Mouse (Mus musculus) limb, embryonic 13.5 days (tissue): ENCODE data around the gene Gm20521. TPM values are rescaled to one million over a fixed set of nuclear protein-coding genes. Genes with fewer than 3 reads are reported as not detected.

Source experiments
- ATAC-seq: fragments of 200-750 bp; cut with Nextera tagmentation; 2 replicates; pipeline ENCODE4 v1.8.0; 2017; ENCODE audit warnings: low read depth, moderate number of reproducible peaks, moderate TSS enrichment; ENCODE audit not compliant: low FRiP score
- H3K27ac ChIP-seq: fragments of 300-500 bp; sonication (generic); 2 replicates; pipeline ENCODE4 v1.5.1; 2015; ENCODE audit warnings: inconsistent platforms, mild to moderate bottlenecking, moderate library complexity
- H3K27me3 ChIP-seq: fragments of 300-500 bp; sonication (generic); 2 replicates; pipeline ENCODE4 v1.6.1; 2015; ENCODE audit warnings: mild to moderate bottlenecking, inconsistent platforms
- H3K36me3 ChIP-seq: fragments of 300-500 bp; sonication (generic); 2 replicates; pipeline ENCODE4 v1.6.1; 2015; ENCODE audit warnings: inconsistent platforms, mild to moderate bottlenecking, moderate library complexity
- H3K4me1 ChIP-seq: fragments of 300-500 bp; sonication (generic); 2 replicates; pipeline ENCODE4 v1.6.1; 2015; ENCODE audit warnings: inconsistent platforms
- H3K4me2 ChIP-seq: fragments of 300-500 bp; sonication (generic); replicated peaks from 2 replicates; pipeline ENCODE4 v1.6.1; 2015; ENCODE audit warnings: inconsistent platforms, mild to moderate bottlenecking, moderate library complexity
- H3K4me3 ChIP-seq: fragments of 300-500 bp; sonication (generic); 2 replicates; pipeline ENCODE4 v1.5.1; 2015; ENCODE audit warnings: moderate library complexity, mild to moderate bottlenecking, inconsistent platforms
- H3K9ac ChIP-seq: fragments of 300-500 bp; sonication (generic); 2 replicates; pipeline ENCODE4 v1.6.1; 2015; ENCODE audit warnings: mild to moderate bottlenecking, inconsistent platforms
- H3K9me3 ChIP-seq: fragments of 300-500 bp; sonication (generic); 2 replicates; pipeline ENCODE4 v1.6.1; 2016; ENCODE audit warnings: inconsistent platforms
- WGBS: fragments of 180-500 bp; shearing (Covaris S2); methylation state at CpG from one replicate; pipeline ENCODE4 v1.1.7; 2015; 5-methylcytosine and 5-hydroxymethylcytosine counted together
- polyA plus RNA-seq: library from polyadenylated mRNA; unstranded; fragments of >200 nt; fragmentation: Nextera tagmentation; extraction: Ambion mirVana; gene quantifications from 2 replicates; pipeline ENCODE4 v1.2.1, GENCODE M21; 2015

Gm20521 gene
- polyA plus RNA-seq, 1 experiment from 2014 or later = 0.13 TPM

GRCm38 (mm10) chr14:54925349-54926342 lies 42.4 kb downstream of the Gm20521 start, which contains the start of gene Efs:
Efs (minus strand) TSS chr14:54926126.
- Histone ChIP-seq H3K4me1 (peaks cover 47% of the 10 kb centered on the region), H3K4me2 (peak within 1 kb of the TSS; percentile 88), H3K27me3 (no peaks in the 10 kb centered on the region), H3K4me3 (peak within 1 kb of the TSS; percentile 67), H3K9me3 (peaks cover 22% of the 10 kb centered on the region), H3K9ac (peak within 1 kb of the TSS; percentile 97), H3K27ac (peak within 1 kb of the TSS; percentile 100), H3K36me3 (peaks cover 21% of the 10 kb centered on the region)
- under 1% methylated on average over 57 of the region's 57 CpGs for WGBS
- ATAC-seq = peak; percentile 57

DNA sequence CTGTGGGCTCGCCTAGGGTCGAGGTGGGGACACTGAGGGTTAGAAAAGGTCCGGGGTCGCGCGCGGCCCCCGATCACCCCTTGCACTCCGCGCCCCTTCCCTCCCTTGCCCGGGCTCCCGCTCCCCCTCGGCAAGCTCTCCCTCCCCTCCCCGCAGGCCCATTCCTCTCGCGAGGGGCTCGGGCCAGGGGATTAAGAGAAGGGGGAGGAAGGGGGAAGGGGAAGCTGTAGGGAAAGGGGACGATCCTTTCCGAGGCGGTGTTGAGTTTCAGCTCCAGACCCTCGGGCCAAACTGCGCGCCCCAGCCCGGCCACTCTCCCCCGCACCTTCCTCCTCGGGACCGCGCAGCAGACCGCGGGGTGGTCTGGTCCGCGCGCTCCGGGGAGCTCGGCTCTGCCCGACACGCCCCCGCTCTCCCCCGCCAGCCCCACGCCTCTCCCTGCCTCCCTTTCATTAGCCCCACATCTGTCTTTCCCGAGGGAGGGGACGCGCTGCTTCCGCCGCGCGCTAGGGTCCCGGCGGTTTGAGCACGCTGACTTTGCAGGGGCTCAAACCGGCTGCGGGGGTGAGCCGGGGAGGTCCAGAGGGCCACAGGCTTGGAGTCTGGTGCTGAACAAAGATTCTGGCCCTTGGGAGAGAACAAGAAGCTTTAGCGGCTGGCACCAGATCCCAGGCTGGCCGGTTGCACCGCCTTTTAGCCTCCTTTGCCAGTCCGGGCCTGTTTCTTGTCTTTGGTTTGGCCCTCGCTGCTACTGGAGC lies 43.3 kb downstream of the Gm20521 start:
- Histone ChIP-seq H3K36me3 (peaks cover 12% of the 10 kb centered on the region), H3K9ac (peak overlapping the region; percentile 97), H3K4me2 (peak overlapping the region; percentile 88), H3K4me3 (peak overlapping the region; percentile 67), H3K27ac (peak overlapping the region; percentile 100), H3K9me3 (peaks cover 13% of the 10 kb centered on the region), H3K27me3 (no peaks in the 10 kb centered on the region), H3K4me1 (peaks cover 48% of the 10 kb centered on the region)
- WGBS = 0% methylated on average over 55 of the region's 58 CpGs
- ATAC-seq = peak; percentile 85

- Histone ChIP-seq H3K4me3 (peak overlapping the region; percentile 67), H3K27me3 (no peaks in the 10 kb centered on the region), H3K9me3 (0 out of 2 replicates have a peak, but pooled peaks cover 6% of the 10 kb centered on the region), H3K27ac (peak overlapping the region; percentile 100), H3K9ac (peak overlapping the region; percentile 97), H3K4me1 (peaks cover 48% of the 10 kb centered on the region), H3K36me3 (peaks cover 4% of the 10 kb centered on the region), H3K4me2 (peak overlapping the region; percentile 88)
- ATAC-seq = no peak
- 8% methylated on average over 7 of the region's 7 CpGs for WGBS
These were observed 44.1 kb downstream of the Gm20521 start for GRCm38 (mm10) chr14:54927296-54927695.

DNA sequence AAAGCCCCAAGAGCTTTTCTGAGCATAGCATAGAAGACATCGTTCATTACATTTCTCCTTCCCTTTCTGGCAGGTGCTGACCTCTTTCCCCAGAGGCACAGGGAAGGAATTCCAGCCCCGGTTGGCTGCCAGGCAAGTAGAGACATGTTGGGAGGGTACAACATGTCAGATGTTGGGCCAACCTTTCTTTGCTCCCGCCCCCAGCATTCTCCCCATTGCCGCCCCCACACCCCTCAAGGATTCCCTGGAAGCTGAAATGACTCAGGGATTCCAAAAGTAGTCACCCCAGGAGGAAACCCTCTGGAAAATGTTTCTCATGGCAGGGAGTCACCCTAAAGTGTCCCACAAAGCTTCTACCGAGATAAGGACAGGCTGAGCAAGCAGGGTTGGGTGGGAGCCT lies 46.6 kb downstream of the Gm20521 start:
- no peak overlapping the region for H3K27ac ChIP-seq
- H3K4me2 ChIP-seq = no peak overlapping the region
- H3K9ac ChIP-seq = no peak overlapping the region

DNA sequence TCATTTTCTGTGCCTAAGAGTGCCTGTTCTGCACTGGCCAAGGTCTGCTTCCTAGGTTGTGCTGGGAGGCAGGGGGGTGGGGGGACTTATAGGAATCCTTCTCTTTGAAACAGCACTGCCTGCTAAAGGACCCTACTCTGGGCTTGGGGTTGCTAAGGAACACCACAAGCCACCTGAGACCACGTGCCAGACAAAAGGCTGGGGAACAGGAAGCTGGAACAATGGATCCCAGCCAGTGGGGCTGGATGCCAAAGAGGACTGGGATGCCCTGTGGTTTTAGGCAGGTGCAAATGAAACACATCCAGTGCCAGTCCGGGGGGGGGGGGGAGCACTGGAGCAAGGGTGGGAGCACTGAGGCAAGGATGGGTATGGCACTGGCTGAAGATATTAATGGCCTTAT lies 47.2 kb downstream of the Gm20521 start:
- no peak for ATAC-seq
- H3K4me1 ChIP-seq = peaks cover 38% of the 10 kb centered on the region
- WGBS = 39% methylated on average over 2 of the region's 2 CpGs

More for the DNA sequence above, 46.6 kb downstream of the Gm20521 start:
- Histone ChIP-seq H3K9me3 (no peaks in the 10 kb centered on the region), H3K4me3 (no peak overlapping the region), H3K36me3 (no peaks in the 10 kb centered on the region), H3K4me1 (peaks cover 44% of the 10 kb centered on the region), H3K27me3 (no peaks in the 10 kb centered on the region)
- 68% methylated on average over 5 of the region's 5 CpGs for WGBS
- no peak for ATAC-seq

DNA sequence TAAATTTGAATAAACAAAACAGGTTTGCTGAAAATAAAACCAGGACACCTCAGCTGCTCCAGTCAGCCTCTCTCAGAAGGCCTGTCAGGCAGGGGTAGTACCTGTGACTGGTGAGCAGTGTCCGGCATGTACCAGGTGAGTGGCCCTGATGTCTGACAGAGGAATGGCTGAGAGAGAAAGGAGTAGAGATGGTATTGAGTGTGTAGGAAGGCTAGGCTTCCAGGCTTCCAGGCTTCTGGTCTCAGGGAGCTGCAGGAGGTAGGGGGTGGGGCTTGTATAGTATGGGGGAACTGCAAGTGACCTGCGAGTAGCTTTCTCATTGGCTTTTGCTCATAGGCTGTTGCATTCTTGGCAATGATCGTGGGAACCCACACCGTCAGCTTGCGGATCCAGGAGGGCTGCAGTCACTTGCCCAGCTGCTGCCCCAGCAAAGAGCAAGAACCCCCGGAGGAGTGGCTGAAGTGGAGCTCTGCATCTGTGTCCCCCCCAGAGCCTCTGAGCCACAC lies 49.5 kb downstream of the Gm20521 start, which contains the start of gene Il25:
Gene Il25 (plus strand): TSS at position 51 of the 506 bp plus-strand sequence.
- Histone ChIP-seq H3K36me3 (no peaks in the 10 kb centered on the region), H3K4me2 (peak within 1 kb of the TSS; percentile 41), H3K9me3 (no peaks in the 10 kb centered on the region), H3K4me1 (peaks cover 42% of the 10 kb centered on the region), H3K4me3 (no peak within 1 kb of the TSS), H3K27ac (no peak within 1 kb of the TSS), H3K27me3 (no peaks in the 10 kb centered on the region), H3K9ac (0 out of 2 replicates have a peak within 1 kb of the TSS, but pooled peaks have one; percentile 21)
- WGBS = 18% methylated on average over 6 of the region's 6 CpGs
- peak; percentile 51 for ATAC-seq

More for the DNA sequence above, 47.2 kb downstream of the Gm20521 start:
- no peaks in the 10 kb centered on the region for H3K36me3 ChIP-seq
- H3K4me2 ChIP-seq = no peak overlapping the region
- no peak overlapping the region for H3K27ac ChIP-seq
- no peaks in the 10 kb centered on the region for H3K27me3 ChIP-seq
- H3K4me3 ChIP-seq = no peak overlapping the region
- no peak overlapping the region for H3K9ac ChIP-seq
- H3K9me3 ChIP-seq = no peaks in the 10 kb centered on the region

GRCm38 (mm10) chr14:54935904-54936830 lies 52.9 kb downstream of the Gm20521 start, which contains the start of gene Cmtm5:
Cmtm5 (plus strand) TSS chr14:54936261.
- Histone ChIP-seq H3K9ac (peak within 1 kb of the TSS; percentile 53), H3K27me3 (no peaks in the 10 kb centered on the region), H3K4me3 (peak within 1 kb of the TSS; percentile 23), H3K4me2 (peak within 1 kb of the TSS; percentile 48), H3K4me1 (peaks cover 35% of the 10 kb centered on the region), H3K36me3 (no peaks in the 10 kb centered on the region), H3K27ac (peak within 1 kb of the TSS; percentile 92), H3K9me3 (no peaks in the 10 kb centered on the region)
- peak; percentile 57 for ATAC-seq
- 29% methylated on average over 8 of the region's 8 CpGs for WGBS

- no peak for ATAC-seq
- 41% methylated on average over 6 of the region's 6 CpGs for WGBS
- Histone ChIP-seq H3K4me1 (peaks cover 35% of the 10 kb centered on the region), H3K4me3 (peak overlapping the region; percentile 23), H3K9me3 (no peaks in the 10 kb centered on the region), H3K27ac (peak overlapping the region; percentile 92), H3K36me3 (no peaks in the 10 kb centered on the region), H3K27me3 (no peaks in the 10 kb centered on the region), H3K9ac (peak overlapping the region; percentile 53), H3K4me2 (peak overlapping the region; percentile 48)
These were observed 53.6 kb downstream of the Gm20521 start for GRCm38 (mm10) chr14:54936831-54937160.

DNA sequence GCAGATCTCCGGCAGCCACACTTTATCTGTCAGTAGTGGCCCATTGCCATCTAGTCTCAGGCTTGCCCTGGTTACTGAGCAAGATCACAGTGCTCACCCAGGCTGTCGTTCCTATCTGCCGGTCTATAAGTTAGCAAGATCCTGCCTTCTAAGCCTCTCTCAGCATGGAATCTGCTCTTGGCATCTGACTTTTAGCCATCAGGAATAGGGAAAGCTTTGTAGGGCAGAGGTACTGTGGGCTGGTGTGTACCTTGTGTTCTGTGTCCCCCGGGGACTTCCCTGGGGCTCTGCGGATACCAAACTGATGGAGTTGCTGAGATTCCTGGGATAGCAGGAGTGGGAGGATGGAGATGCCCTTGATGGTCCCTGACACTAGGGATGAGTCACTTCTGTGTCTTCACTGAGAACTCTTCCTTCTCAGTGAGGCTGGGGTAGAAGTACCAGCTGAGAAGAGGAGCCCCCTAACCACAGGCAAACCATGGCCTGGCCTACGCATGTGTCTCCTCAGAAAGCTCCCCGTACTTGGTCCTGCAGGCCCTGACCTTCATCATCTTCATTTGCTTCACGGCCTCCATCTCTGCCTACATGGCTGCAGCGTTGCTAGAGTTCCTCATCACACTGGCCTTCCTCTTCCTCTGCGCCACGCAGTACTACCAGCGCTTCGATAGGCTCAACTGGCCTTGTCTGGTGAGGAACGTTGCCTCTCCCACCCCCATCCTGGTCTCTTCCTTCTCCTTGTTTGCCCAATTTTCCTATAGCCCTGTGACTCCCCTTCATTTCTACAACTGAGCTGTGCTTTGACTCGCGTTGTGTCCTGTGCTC lies 54.3 kb downstream of the Gm20521 start:
- H3K4me1 ChIP-seq = peaks cover 34% of the 10 kb centered on the region
- WGBS = 85% methylated on average over 16 of the region's 16 CpGs
- no peaks in the 10 kb centered on the region for H3K9me3 ChIP-seq
- no peak overlapping the region for H3K4me3 ChIP-seq
- no peak overlapping the region for H3K9ac ChIP-seq
- no peaks in the 10 kb centered on the region; the same call in 1 of the 2 replicates for H3K27me3 ChIP-seq
- no peaks in the 10 kb centered on the region for H3K36me3 ChIP-seq
- ATAC-seq = no peak
- H3K4me2 ChIP-seq = peak overlapping the region; percentile 41
- no peak overlapping the region; the same call in 1 of the 2 replicates for H3K27ac ChIP-seq

DNA sequence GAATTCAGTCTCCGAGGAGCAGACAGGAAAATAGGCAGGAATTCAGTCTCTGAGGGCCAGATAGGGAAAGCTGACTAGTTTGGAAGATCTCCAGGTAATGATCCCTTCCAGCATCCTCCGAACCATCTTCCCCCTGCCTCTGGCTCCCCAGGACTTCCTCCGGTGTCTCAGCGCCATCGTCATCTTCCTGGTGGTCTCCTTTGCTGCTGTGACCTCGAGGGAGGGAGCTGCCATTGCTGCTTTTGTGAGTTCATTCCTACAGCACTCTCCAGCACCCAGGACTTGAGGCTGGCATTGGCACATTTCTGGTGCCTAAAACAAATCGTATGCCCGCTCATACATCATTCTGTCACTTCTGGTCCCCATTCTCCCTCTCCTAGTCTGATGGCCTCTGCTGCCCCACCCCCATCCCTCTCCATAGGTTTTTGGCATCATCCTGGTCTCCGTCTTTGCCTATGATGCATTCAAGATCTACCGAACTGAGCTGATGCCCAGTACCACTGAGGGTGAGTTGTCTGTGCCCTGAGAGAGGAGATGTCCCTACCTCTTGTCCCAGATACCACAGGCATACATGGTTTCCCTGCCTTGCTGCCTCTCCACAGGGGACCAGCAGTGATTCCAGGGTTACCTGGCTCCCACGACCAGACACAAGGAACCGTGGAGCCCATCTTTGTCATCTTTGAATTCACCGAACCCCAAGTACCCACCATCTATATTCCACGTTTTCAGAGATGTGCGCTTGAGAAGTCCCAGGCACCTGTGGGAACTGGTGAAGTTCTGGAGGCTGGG lies 55.4 kb downstream of the Gm20521 start:
- Histone ChIP-seq H3K36me3 (no peaks in the 10 kb centered on the region), H3K9me3 (no peaks in the 10 kb centered on the region), H3K4me2 (no peak overlapping the region), H3K9ac (no peak overlapping the region), H3K27ac (no peak overlapping the region), H3K4me3 (no peak overlapping the region), H3K27me3 (no peaks in the 10 kb centered on the region; the same call in 1 of the 2 replicates), H3K4me1 (peaks cover 26% of the 10 kb centered on the region)
- ATAC-seq = no peak
- 79% methylated on average over 15 of the region's 15 CpGs for WGBS
